In genomic region chr14:122057941-122058346, GRCm38 (mm10) we compare ENCODE assay signal across 27 mouse cellular contexts. TPM values are rescaled to one million over a fixed set of nuclear protein-coding genes. Genes with fewer than 3 reads are reported as not detected.
A peak's percentile ranks its signal among the peaks of the same experiment; 100 is the strongest.
DNase-seq lines count a peak whose midpoint lies in the region; ATAC-seq and TF ChIP-seq lines count a peak whose summit lies in the region.
"Had no signal": no experiment of that assay in that cellular context is flagged by ENCODE, and none has a peak within 500 bp of the region (broad histone marks: within the 10 kb centered on the region; RNA-seq: fewer than 3 reads in every experiment).

No protein-coding gene starts in this region.

- dilution Hi-C loops in CH12.LX (cut with MboI; ENCODE audit: extremely low pct_ligation_motif_present, extremely low pct_unique_long_range_greater_than_20kb, low sequenced_read_pairs): no loop called here

- no peak for TF ChIP-seq RAD21 in CH12.LX (IDR thresholded peaks at IDR 0.05; ENCODE audit: low read depth, low read length)

- TF ChIP-seq POLR2A in CH12.LX (IDR thresholded peaks at IDR 0.05; ENCODE audit: low read depth, low read length): no peak

- in situ Hi-C loops in CH12.LX (cut with MboI; ENCODE audit: low pct_ligation_motif_present, low pct_unique_long_range_greater_than_20kb, low sequenced_read_pairs): no loop called here

- H3K4me2 ChIP-seq in liver, embryonic 11.5 days: no peak overlapping the region
- no peak overlapping the region for H3K4me2 ChIP-seq in CH12.LX (ENCODE audit: insufficient read depth, low read depth, poor library complexity, severe bottlenecking)
- H3K4me2 ChIP-seq in forebrain, embryonic 16.5 days (ENCODE audit: low read length): no peak overlapping the region
- H3K4me2 ChIP-seq: midbrain, embryonic 11.5 days; neural tube, embryonic 13.5 days had no signal

- TF ChIP-seq CTCF in CH12.LX (conservative IDR thresholded peaks at IDR 0.05 in 1 of 2, IDR thresholded peaks at IDR 0.05 in 1 of 2; ENCODE audit: low read depth in 2 of 2, low read length in 2 of 2): no peak

- no peaks in the 10 kb centered on the region for H3K36me3 ChIP-seq in liver, embryonic 11.5 days (ENCODE audit: control insufficient read depth, insufficient read depth, low read length)
- no peaks in the 10 kb centered on the region for H3K36me3 ChIP-seq in CH12.LX (replicated peaks in 1 of 2; ENCODE audit: control insufficient read depth in 1 of 2, insufficient read depth in 1 of 2, low read length in 1 of 2)
- no peaks in the 10 kb centered on the region for H3K36me3 ChIP-seq in forebrain, embryonic 16.5 days (ENCODE audit: control insufficient read depth, insufficient read depth)
- H3K36me3 ChIP-seq: neural tube, embryonic 13.5 days had no signal

- no peak overlapping the region for H3K27ac ChIP-seq in liver, embryonic 11.5 days (ENCODE audit: low read depth, low read length)
- peak overlapping the region; percentile 78 for H3K27ac ChIP-seq in CH12.LX (ENCODE audit: insufficient read depth, low read depth)
- no peak overlapping the region for H3K27ac ChIP-seq in forebrain, embryonic 16.5 days (ENCODE audit: low read length)
- H3K27ac ChIP-seq: hindbrain, postnatal 0 days; layer of hippocampus, adult 2 months; neural tube, embryonic 13.5 days had no signal

- peaks cover 5% of the 10 kb centered on the region; the same call in 1 of the 2 replicates for H3K4me1 ChIP-seq in liver, embryonic 11.5 days (replicated peaks; ENCODE audit: control insufficient read depth, insufficient read depth, low read length)
- H3K4me1 ChIP-seq in CH12.LX (ENCODE audit: control insufficient read depth in 1 of 2, insufficient read depth in 2 of 2): peaks cover 59 to 97% of the 10 kb centered on the region in 2 experiments
- H3K4me1 ChIP-seq in forebrain, embryonic 16.5 days (replicated peaks; ENCODE audit: control insufficient read depth, insufficient read depth, low read length): no peaks in the 10 kb centered on the region
- H3K4me1 ChIP-seq: neural tube, embryonic 13.5 days had no signal

- H3K79me2 ChIP-seq in CH12.LX (replicated peaks; ENCODE audit: control insufficient read depth, extremely low read depth, insufficient read depth, poor library complexity, severe bottlenecking): no peaks in the 10 kb centered on the region

- peak; percentile 46 for TF ChIP-seq EP300 in CH12.LX (IDR thresholded peaks at IDR 0.05; ENCODE audit: low read length)

- 26% methylated on average over 2 of the region's 2 CpGs for WGBS in liver, embryonic 11.5 days
- WGBS in forebrain, embryonic 16.5 days: 39% methylated on average over 2 of the region's 2 CpGs

- H3K27me3 ChIP-seq in liver, embryonic 11.5 days (replicated peaks; ENCODE audit: control insufficient read depth, insufficient read depth, low read length): no peaks in the 10 kb centered on the region
- no peaks in the 10 kb centered on the region for H3K27me3 ChIP-seq in CH12.LX (replicated peaks)
- H3K27me3 ChIP-seq in forebrain, embryonic 16.5 days (replicated peaks; ENCODE audit: control insufficient read depth, insufficient read depth, low read length): no peaks in the 10 kb centered on the region
- H3K27me3 ChIP-seq: neural tube, embryonic 13.5 days had no signal

- no peaks in the 10 kb centered on the region for H3K9me3 ChIP-seq in liver, embryonic 11.5 days (ENCODE audit: control insufficient read depth, low read length)
- H3K9me3 ChIP-seq in CH12.LX (replicated peaks; ENCODE audit: low read length): no peaks in the 10 kb centered on the region
- H3K9me3 ChIP-seq in forebrain, embryonic 16.5 days (ENCODE audit: control insufficient read depth, low read length): no peaks in the 10 kb centered on the region
- H3K9me3 ChIP-seq: neural tube, embryonic 13.5 days had no signal

- H3K9ac ChIP-seq in liver, embryonic 11.5 days (ENCODE audit: low read depth, low read length): no peak overlapping the region
- no peak overlapping the region for H3K9ac ChIP-seq in CH12.LX (ENCODE audit: insufficient read depth, low read depth)
- no peak overlapping the region for H3K9ac ChIP-seq in forebrain, embryonic 16.5 days (replicated peaks; ENCODE audit: low read depth, low read length)
- H3K9ac ChIP-seq: neural tube, embryonic 13.5 days had no signal

- no peak for DNase-seq in liver, embryonic 11.5 days (ENCODE audit: low spot score)
- DNase-seq in liver (no peak), CH12.LX (ENCODE audit: extremely low read depth) (peak; percentile 64)
- DNase-seq in kidney, adult 9 months: no peak
- no peak for DNase-seq in kidney, postnatal 25 days
- DNase-seq: adrenal gland, postnatal 36 days; cerebellum, postnatal 10 days; heart, postnatal 4 days; thymus, adult 18-20 months had no signal

- H3K4me3 ChIP-seq in liver, embryonic 11.5 days (ENCODE audit: low read depth, low read length): no peak overlapping the region
- no peak overlapping the region for H3K4me3 ChIP-seq in CH12.LX (replicated peaks in 1 of 3; ENCODE audit: low read depth in 2 of 3, low read length in 2 of 3, poor library complexity in 1 of 3)
- H3K4me3 ChIP-seq in forebrain, embryonic 16.5 days (replicated peaks; ENCODE audit: low read length): no peak overlapping the region
- H3K4me3 ChIP-seq: layer of hippocampus, adult 2 months; neural tube, embryonic 13.5 days had no signal

- ATAC-seq in liver, embryonic 11.5 days (replicated peaks; ENCODE audit: low FRiP score): peak; percentile 7; the same call in 1 of the 2 replicates
- peak; percentile 27 to 42; a peak in 2 of 4 replicates for ATAC-seq in hematopoietic stem cell, adult 5-6 weeks (replicated peaks in 1 of 2; ENCODE audit: insufficient read depth in 1 of 2, low FRiP score in 2 of 2, low TSS enrichment in 1 of 2, low read depth in 1 of 2, poor library complexity in 2 of 2, severe bottlenecking in 2 of 2)
- peak; percentile 25; the same call in 1 of the 2 replicates for ATAC-seq in neutrophil, adult 5-6 weeks (ENCODE audit: extremely low read depth, insufficient number of reproducible peaks, low FRiP score, poor library complexity, severe bottlenecking)
- ATAC-seq in forebrain, embryonic 16.5 days: no peak
- ATAC-seq: forebrain, embryonic 14.5 days; hindbrain, postnatal 0 days had no signal

TF ChIP-seq in CH12.LX, 34 proteins besides CTCF, POLR2A, EP300 and RAD21 (continues in another document):
- TF ChIP-seq ZC3H11A (IDR thresholded peaks at IDR 0.05; ENCODE audit: low read depth, low read length) (no peak), MAX (IDR thresholded peaks at IDR 0.05; ENCODE audit: low read length) (peak; percentile 81), GABPA (IDR thresholded peaks at IDR 0.05; ENCODE audit: insufficient replicate concordance, low read depth, low read length) (no peak), CHD2 (IDR thresholded peaks at IDR 0.05; ENCODE audit: low read length) (peak; percentile 68; the same call in 1 of the 2 replicates), POLR2AphosphoS2 (IDR thresholded peaks at IDR 0.05; ENCODE audit: low read depth, low read length) (no peak), MAFK (IDR thresholded peaks at IDR 0.05; ENCODE audit: insufficient replicate concordance, low read length) (no peak; the same call in 1 of the 2 replicates), MXI1 (IDR thresholded peaks at IDR 0.05; ENCODE audit: low read depth, low read length) (peak; percentile 39; the same call in 1 of the 2 replicates), NRF1 (IDR thresholded peaks at IDR 0.05; ENCODE audit: low read depth, low read length) (no peak), TBP (conservative IDR thresholded peaks at IDR 0.05; ENCODE audit: low read depth, low read length) (no peak), MEF2A (IDR thresholded peaks at IDR 0.05; ENCODE audit: borderline replicate concordance, low read depth, low read length) (peak; percentile 76), USF1 (IDR thresholded peaks at IDR 0.05; ENCODE audit: low read depth, low read length) (peak; percentile 58), ETS1 (conservative IDR thresholded peaks at IDR 0.05; ENCODE audit: low read depth, low read length) (peak; percentile 83), RCOR1 (conservative IDR thresholded peaks at IDR 0.05; ENCODE audit: low read depth, low read length) (peak; percentile 68; the same call in 1 of the 2 replicates), ELF1 (IDR thresholded peaks at IDR 0.05; ENCODE audit: low read depth, low read length) (no peak; the same call in 1 of the 2 replicates), ZKSCAN1 (IDR thresholded peaks at IDR 0.05; ENCODE audit: borderline replicate concordance, low read depth, low read length) (no peak), ZNF384 (IDR thresholded peaks at IDR 0.05; ENCODE audit: low read depth, low read length) (no peak), MAZ (IDR thresholded peaks at IDR 0.05; ENCODE audit: low read depth, low read length) (peak; percentile 62; the same call in 1 of the 2 replicates), MYC (IDR thresholded peaks at IDR 0.05; ENCODE audit: low read depth, low read length) (peak; percentile 66; the same call in 1 of the 2 replicates), HCFC1 (IDR thresholded peaks at IDR 0.05; ENCODE audit: low read depth, low read length) (no peak; the same call in 1 of the 2 replicates), JUND (conservative IDR thresholded peaks at IDR 0.05; ENCODE audit: low read depth, low read length) (no peak), KAT2A (IDR thresholded peaks at IDR 0.05; ENCODE audit: insufficient replicate concordance, low read length) (0 out of 2 replicates have a peak, but pooled peaks have one; percentile 41), TCF12 (IDR thresholded peaks at IDR 0.05; ENCODE audit: low read depth, low read length) (peak; percentile 69; the same call in 1 of the 2 replicates), USF2 (conservative IDR thresholded peaks at IDR 0.05; ENCODE audit: low read depth, low read length) (no peak), IRF4 (IDR thresholded peaks at IDR 0.05; ENCODE audit: low read depth, low read length) (0 out of 2 replicates have a peak, but pooled peaks have one; percentile 35)

RNA-seq across cellular contexts. Expression of gene Timm8a2, which starts 23.5 kb away (rescaled TPM):
- polyA plus RNA-seq in liver, embryonic 11.5 days (2014; fragmentation: Nextera tagmentation; extraction: Ambion mirVana): not detected in 2 replicates
- total RNA-seq in CH12.LX (2012; rRNA removed) (not detected in 2 replicates), CH12.LX (2014; rRNA removed) (not detected in 2 replicates)
- polyA plus RNA-seq in CH12.LX (2012; ENCODE audit: insufficient read length, low read depth): not detected in 2 replicates
- total RNA-seq in hematopoietic stem cell, adult 5-6 weeks (2017): not detected in 2 replicates
- 1.2 and 2.7 TPM in 2 replicates for total RNA-seq in neutrophil, adult 5-6 weeks (2017)
- polyA plus RNA-seq in forebrain, embryonic 16.5 days (2015; fragmentation: Nextera tagmentation; extraction: Ambion mirVana): not detected in 2 replicates
- total RNA-seq: adrenal gland, postnatal 36 days; gastrocnemius, postnatal 4 days; heart, postnatal 4 days; hindbrain, postnatal 0 days; layer of hippocampus, adult 2 months; left cerebral cortex, adult 18-20 months; monocyte, adult 5-6 weeks had no signal
- polyA plus RNA-seq: C2C12; forebrain, embryonic 14.5 days; heart, embryonic 14.5 days; hindbrain, postnatal 0 days; kidney, embryonic 14.5 days; limb, embryonic 11.5 days; liver, embryonic 16.5 days; midbrain, embryonic 11.5 days; neural tube, embryonic 13.5 days; stomach, embryonic 14.5 days; urinary bladder, adult 2 months had no signal

RNA-seq across cellular contexts. Expression of gene Tm9sf2, which starts 48.9 kb away (rescaled TPM):
- polyA plus RNA-seq in liver, embryonic 11.5 days (2014; fragmentation: Nextera tagmentation; extraction: Ambion mirVana): 120 and 138 TPM in 2 replicates
- total RNA-seq in CH12.LX (2012; rRNA removed) (49.2 and 59.6 TPM in 2 replicates), CH12.LX (2014; rRNA removed) (108 and 119 TPM in 2 replicates)
- 73.1 and 85.5 TPM in 2 replicates for polyA plus RNA-seq in CH12.LX (2012; ENCODE audit: insufficient read length, low read depth)
- 103 and 105 TPM in 2 replicates for total RNA-seq in hematopoietic stem cell, adult 5-6 weeks (2017)
- total RNA-seq in neutrophil, adult 5-6 weeks (2017): 112 and 114 TPM in 2 replicates
- polyA plus RNA-seq in forebrain, embryonic 16.5 days (2015; fragmentation: Nextera tagmentation; extraction: Ambion mirVana): 114 and 130 TPM in 2 replicates
